Mouse (Mus musculus) forebrain, embryonic 15.5 days (tissue): Measurements from ENCODE around the gene Abl2. TPM values are rescaled to one million over a fixed set of nuclear protein-coding genes. Genes with fewer than 3 reads are reported as not detected.

ENCODE experiments used
- ATAC-seq: fragments of 200-750 bp; cut with Nextera tagmentation; replicated peaks from 2 replicates; pipeline ENCODE4 v1.8.0; 2017; ENCODE audit warnings: mild to moderate bottlenecking, moderate TSS enrichment, moderate library complexity
- H3K27ac ChIP-seq: fragments of 300-500 bp; sonication (generic); replicated peaks from 2 replicates; pipeline ENCODE4 v1.5.1; 2015; ENCODE audit warnings: mild to moderate bottlenecking, inconsistent platforms
- H3K27me3 ChIP-seq: fragments of 300-500 bp; sonication (generic); 2 replicates; pipeline ENCODE4 v1.6.1; 2015; ENCODE audit warnings: inconsistent platforms
- H3K36me3 ChIP-seq: fragments of 300-500 bp; sonication (generic); 2 replicates; pipeline ENCODE4 v1.6.1; 2015; ENCODE audit warnings: mild to moderate bottlenecking, inconsistent platforms
- H3K4me1 ChIP-seq: fragments of 300-500 bp; sonication (generic); 2 replicates; pipeline ENCODE4 v1.6.1; 2015; ENCODE audit warnings: inconsistent platforms
- H3K4me2 ChIP-seq: fragments of 300-500 bp; sonication (generic); replicated peaks from 2 replicates; pipeline ENCODE4 v1.6.1; 2015; ENCODE audit warnings: mild to moderate bottlenecking, inconsistent platforms
- H3K4me3 ChIP-seq: fragments of 300-500 bp; sonication (generic); 2 replicates; pipeline ENCODE4 v1.5.1; 2015; ENCODE audit warnings: mild to moderate bottlenecking, inconsistent platforms
- H3K9ac ChIP-seq: fragments of 300-500 bp; sonication (generic); replicated peaks from 2 replicates; pipeline ENCODE4 v1.6.1; 2015; ENCODE audit warnings: mild to moderate bottlenecking, inconsistent platforms
- H3K9me3 ChIP-seq: fragments of 300-500 bp; sonication (generic); 2 replicates; pipeline ENCODE4 v1.6.1; 2016; ENCODE audit warnings: inconsistent platforms
- WGBS: fragments of 180-500 bp; shearing (Covaris S2); methylation state at CpG from one replicate; pipeline ENCODE4 v1.1.7; 2015; ENCODE audit warnings: mixed read lengths; 5-methylcytosine and 5-hydroxymethylcytosine counted together
- polyA plus RNA-seq: library from polyadenylated mRNA; unstranded; fragments of >200 nt; fragmentation: Nextera tagmentation; extraction: Ambion mirVana; gene quantifications from 2 replicates; pipeline ENCODE4 v1.2.1, GENCODE M21; 2015

The Abl2 gene
- polyA plus RNA-seq, 1 experiment from 2014 or later = 6.5 TPM

- ATAC-seq = no peak
- Histone ChIP-seq H3K36me3 (no peaks in the 10 kb centered on the region), H3K9me3 (no peaks in the 10 kb centered on the region), H3K4me3 (no peak overlapping the region), H3K4me2 (no peak overlapping the region), H3K27me3 (no peaks in the 10 kb centered on the region), H3K27ac (no peak overlapping the region), H3K4me1 (peaks cover 32% of the 10 kb centered on the region), H3K9ac (no peak overlapping the region)
- 58% methylated on average over 4 of the region's 4 CpGs for WGBS
Measured at GRCm38 (mm10) chr1:156617811-156618210, 59.2 kb downstream of the Abl2 start.

GRCm38 (mm10) chr1:156620292-156620909 lies 61.8 kb downstream of the Abl2 start:
- 71% methylated on average over 4 of the region's 4 CpGs for WGBS
- H3K9me3 ChIP-seq = no peaks in the 10 kb centered on the region
- peaks cover 5% of the 10 kb centered on the region; the same call in 1 of the 2 replicates for H3K36me3 ChIP-seq
- no peak overlapping the region for H3K9ac ChIP-seq
- H3K4me2 ChIP-seq = no peak overlapping the region
- H3K27ac ChIP-seq = no peak overlapping the region
- ATAC-seq = no peak
- no peaks in the 10 kb centered on the region for H3K27me3 ChIP-seq
- peaks cover 16% of the 10 kb centered on the region for H3K4me1 ChIP-seq
- no peak overlapping the region for H3K4me3 ChIP-seq

DNA sequence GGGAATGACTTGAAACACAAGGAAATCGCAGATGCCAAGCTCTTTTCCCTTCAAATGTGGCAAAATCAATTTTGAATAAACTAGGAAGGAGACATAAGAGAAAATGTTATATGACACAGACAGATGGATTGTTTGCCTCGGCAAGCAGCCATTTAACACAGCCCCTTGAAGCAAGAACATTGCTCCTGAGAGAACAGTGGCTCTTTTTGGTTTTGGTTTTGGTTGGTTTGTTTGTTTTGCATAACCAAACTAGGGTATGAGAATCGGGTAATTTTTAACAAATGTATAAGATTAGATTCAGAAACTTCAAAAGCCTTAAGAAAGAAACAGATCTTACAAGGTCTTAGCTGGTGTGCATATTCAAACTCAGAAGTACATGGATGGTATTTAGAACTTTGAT lies 62.4 kb downstream of the Abl2 start:
- 86% methylated on average over 3 of the region's 3 CpGs for WGBS
- Histone ChIP-seq H3K4me1 (peaks cover 11% of the 10 kb centered on the region), H3K27me3 (no peaks in the 10 kb centered on the region), H3K4me3 (no peak overlapping the region), H3K27ac (no peak overlapping the region), H3K9me3 (no peaks in the 10 kb centered on the region), H3K4me2 (no peak overlapping the region), H3K9ac (no peak overlapping the region), H3K36me3 (peaks cover 5% of the 10 kb centered on the region; the same call in 1 of the 2 replicates)
- ATAC-seq = no peak

DNA sequence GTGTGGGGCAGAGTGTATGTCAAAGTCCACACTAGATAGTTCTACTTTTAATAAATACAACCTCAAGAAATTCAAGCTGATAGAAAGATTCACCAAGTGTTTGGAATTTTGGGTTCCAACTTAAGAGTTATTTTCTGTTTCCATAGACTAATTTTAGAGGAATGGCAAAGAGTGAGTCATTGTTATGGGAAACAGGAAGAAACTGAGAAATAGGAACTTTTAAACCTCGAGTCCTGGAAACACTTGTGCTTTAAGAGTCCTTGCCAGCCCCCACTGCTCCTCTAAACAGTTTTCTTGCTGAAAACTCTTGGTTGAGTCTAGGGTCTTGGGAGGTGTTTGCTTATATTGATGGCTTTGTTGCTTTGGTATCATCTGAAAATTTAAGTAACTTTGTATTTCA lies 65.6 kb downstream of the Abl2 start:
- no peak for ATAC-seq
- Histone ChIP-seq H3K9ac (no peak overlapping the region), H3K27ac (no peak overlapping the region), H3K9me3 (no peaks in the 10 kb centered on the region), H3K4me2 (no peak overlapping the region), H3K4me1 (no peaks in the 10 kb centered on the region), H3K36me3 (peaks cover 5% of the 10 kb centered on the region; the same call in 1 of the 2 replicates), H3K27me3 (no peaks in the 10 kb centered on the region), H3K4me3 (no peak overlapping the region)
- WGBS = 76% methylated on average over 1 of the region's 1 CpGs

- Histone ChIP-seq H3K36me3 (peaks cover 22% of the 10 kb centered on the region), H3K4me2 (no peak overlapping the region), H3K4me3 (no peak overlapping the region), H3K27ac (no peak overlapping the region), H3K9me3 (no peaks in the 10 kb centered on the region), H3K9ac (no peak overlapping the region), H3K4me1 (no peaks in the 10 kb centered on the region), H3K27me3 (no peaks in the 10 kb centered on the region)
- ATAC-seq = no peak
- 87% methylated on average over 4 of the region's 4 CpGs for WGBS
Measured at GRCm38 (mm10) chr1:156626729-156627128, 68.1 kb downstream of the Abl2 start.

DNA sequence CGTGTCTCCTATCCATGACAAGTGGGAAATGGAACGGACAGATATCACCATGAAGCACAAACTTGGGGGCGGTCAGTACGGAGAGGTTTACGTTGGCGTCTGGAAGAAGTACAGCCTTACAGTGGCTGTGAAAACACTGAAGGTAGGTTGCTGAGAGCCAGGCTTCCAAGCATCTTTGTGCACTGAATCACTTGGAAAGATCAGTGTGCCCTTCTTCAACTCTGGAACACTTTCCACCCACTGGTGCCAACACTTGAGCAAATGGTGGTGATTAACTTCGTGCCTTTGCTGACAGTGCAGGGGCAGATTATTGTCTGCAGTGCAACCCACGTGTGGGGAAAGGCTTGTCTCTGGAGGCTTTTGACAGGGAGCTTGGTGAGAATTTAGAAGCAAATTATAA lies 71.4 kb downstream of the Abl2 start:
- Histone ChIP-seq H3K4me2 (no peak overlapping the region), H3K9ac (no peak overlapping the region), H3K27me3 (no peaks in the 10 kb centered on the region), H3K4me3 (no peak overlapping the region), H3K36me3 (peaks cover 36% of the 10 kb centered on the region), H3K9me3 (no peaks in the 10 kb centered on the region), H3K27ac (no peak overlapping the region), H3K4me1 (no peaks in the 10 kb centered on the region)
- ATAC-seq = no peak
- WGBS = 93% methylated on average over 8 of the region's 8 CpGs

DNA sequence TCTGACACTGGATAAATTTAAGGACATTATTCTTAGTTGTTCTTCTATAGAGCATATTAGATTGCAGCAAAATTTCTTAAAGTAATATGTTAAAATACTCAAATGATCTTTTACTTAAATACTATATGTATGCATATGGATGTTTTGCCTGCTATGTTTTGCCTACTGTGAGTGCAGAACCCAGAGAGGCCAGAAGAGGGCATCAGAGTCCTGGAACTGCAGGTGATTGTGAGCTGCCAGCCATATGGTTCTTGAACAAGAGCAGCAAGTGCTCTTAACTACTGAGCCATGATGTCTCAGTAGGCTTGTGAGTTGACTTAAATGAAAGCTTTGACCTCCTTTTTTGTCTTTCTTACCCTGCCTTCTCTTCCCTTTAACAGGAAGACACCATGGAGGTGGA lies 72.4 kb downstream of the Abl2 start:
- H3K36me3 ChIP-seq = peaks cover 34% of the 10 kb centered on the region
- no peak overlapping the region for H3K27ac ChIP-seq
- H3K9ac ChIP-seq = no peak overlapping the region
- no peaks in the 10 kb centered on the region for H3K27me3 ChIP-seq
- ATAC-seq = no peak
- no peak overlapping the region for H3K4me3 ChIP-seq
- no peak overlapping the region for H3K4me2 ChIP-seq
- H3K4me1 ChIP-seq = no peaks in the 10 kb centered on the region
- H3K9me3 ChIP-seq = no peaks in the 10 kb centered on the region

DNA sequence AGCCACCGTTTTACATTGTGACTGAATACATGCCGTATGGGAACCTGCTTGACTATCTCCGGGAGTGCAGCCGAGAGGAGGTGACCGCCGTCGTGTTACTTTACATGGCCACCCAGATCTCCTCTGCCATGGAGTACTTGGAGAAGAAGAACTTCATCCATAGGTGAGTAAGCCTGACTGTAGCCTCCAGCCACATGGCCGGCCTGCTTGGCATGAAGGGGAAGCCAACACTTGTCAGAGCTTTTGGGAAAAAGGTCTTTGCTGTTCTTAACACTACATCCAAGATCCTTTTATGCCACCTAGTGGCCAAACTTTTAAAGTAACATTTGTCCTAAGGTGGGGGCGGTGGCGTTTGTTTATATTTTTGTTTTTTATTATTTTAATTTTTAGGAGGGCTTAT lies 74.5 kb downstream of the Abl2 start:
- no peaks in the 10 kb centered on the region for H3K27me3 ChIP-seq
- H3K4me1 ChIP-seq = no peaks in the 10 kb centered on the region
- no peak overlapping the region for H3K4me2 ChIP-seq
- no peaks in the 10 kb centered on the region for H3K9me3 ChIP-seq
- no peak overlapping the region for H3K9ac ChIP-seq
- H3K36me3 ChIP-seq = peaks cover 43% of the 10 kb centered on the region
- no peak overlapping the region for H3K4me3 ChIP-seq
- WGBS = 76% methylated on average over 10 of the region's 10 CpGs
- no peak overlapping the region for H3K27ac ChIP-seq
- peak; percentile 60 for ATAC-seq

GRCm38 (mm10) chr1:156635148-156635547 lies 76.6 kb downstream of the Abl2 start:
- no peaks in the 10 kb centered on the region for H3K4me1 ChIP-seq
- no peaks in the 10 kb centered on the region for H3K27me3 ChIP-seq
- WGBS = 67% methylated on average over 2 of the region's 2 CpGs
- no peak overlapping the region for H3K4me3 ChIP-seq
- no peak overlapping the region for H3K4me2 ChIP-seq
- peak; percentile 61; the same call in 1 of the 2 replicates for ATAC-seq
- H3K36me3 ChIP-seq = peaks cover 38% of the 10 kb centered on the region
- H3K27ac ChIP-seq = no peak overlapping the region
- H3K9ac ChIP-seq = no peak overlapping the region
- no peaks in the 10 kb centered on the region for H3K9me3 ChIP-seq

GRCm38 (mm10) chr1:156639455-156639854 lies 80.9 kb downstream of the Abl2 start:
- H3K9me3 ChIP-seq = no peaks in the 10 kb centered on the region
- H3K4me2 ChIP-seq = no peak overlapping the region
- peaks cover 34% of the 10 kb centered on the region for H3K36me3 ChIP-seq
- H3K9ac ChIP-seq = no peak overlapping the region
- peaks cover 9% of the 10 kb centered on the region for H3K4me1 ChIP-seq
- H3K27ac ChIP-seq = no peak overlapping the region
- H3K27me3 ChIP-seq = no peaks in the 10 kb centered on the region
- WGBS = 89% methylated on average over 5 of the region's 5 CpGs
- H3K4me3 ChIP-seq = no peak overlapping the region
- ATAC-seq = no peak

DNA sequence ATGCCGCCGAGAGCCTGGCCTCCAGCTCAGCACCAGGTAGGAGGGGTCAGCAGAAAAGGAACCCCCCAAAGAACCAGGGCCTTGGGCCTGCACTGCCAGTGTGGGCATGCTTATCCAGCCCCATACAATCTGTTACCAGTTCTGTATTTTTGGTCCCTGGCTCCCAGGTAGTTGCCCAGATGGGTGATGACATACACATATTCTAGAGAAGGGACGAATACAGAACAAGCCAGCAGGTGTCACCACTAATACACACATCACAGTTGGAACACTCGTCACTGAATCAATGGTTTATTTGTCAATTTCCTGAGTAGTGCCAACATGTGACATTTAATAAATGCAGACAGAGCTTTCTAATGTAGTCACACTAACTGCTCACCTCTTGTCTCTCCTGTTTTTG lies 82.0 kb downstream of the Abl2 start:
- no peaks in the 10 kb centered on the region for H3K9me3 ChIP-seq
- no peaks in the 10 kb centered on the region for H3K27me3 ChIP-seq
- no peak overlapping the region for H3K9ac ChIP-seq
- peak; percentile 55; the same call in 1 of the 2 replicates for ATAC-seq
- peaks cover 32% of the 10 kb centered on the region for H3K36me3 ChIP-seq
- H3K4me1 ChIP-seq = peaks cover 19% of the 10 kb centered on the region
- H3K27ac ChIP-seq = peak overlapping the region; percentile 54; the same call in 1 of the 2 replicates
- H3K4me2 ChIP-seq = no peak overlapping the region
- no peak overlapping the region for H3K4me3 ChIP-seq
- WGBS = 45% methylated on average over 4 of the region's 4 CpGs

DNA sequence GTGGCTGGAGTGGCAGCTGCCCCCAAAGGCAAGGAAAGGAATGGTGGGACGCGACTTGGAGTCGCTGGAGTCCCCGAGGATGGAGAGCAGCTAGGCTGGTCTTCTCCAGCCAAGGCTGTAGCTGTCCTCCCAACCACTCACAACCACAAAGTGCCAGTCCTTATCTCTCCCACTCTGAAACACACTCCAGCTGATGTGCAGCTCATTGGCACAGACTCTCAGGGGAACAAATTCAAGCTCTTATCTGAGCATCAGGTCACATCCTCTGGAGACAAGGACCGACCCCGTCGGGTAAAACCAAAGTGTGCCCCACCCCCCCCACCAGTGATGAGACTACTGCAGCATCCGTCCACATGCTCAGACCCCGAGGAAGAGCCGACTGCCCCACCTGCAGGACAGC lies 83.2 kb downstream of the Abl2 start:
- Histone ChIP-seq H3K36me3 (peaks cover 30% of the 10 kb centered on the region), H3K27me3 (no peaks in the 10 kb centered on the region), H3K4me1 (peaks cover 25% of the 10 kb centered on the region), H3K4me2 (no peak overlapping the region), H3K27ac (no peak overlapping the region), H3K9ac (no peak overlapping the region), H3K9me3 (no peaks in the 10 kb centered on the region), H3K4me3 (no peak overlapping the region)
- WGBS = 92% methylated on average over 10 of the region's 10 CpGs
- no peak for ATAC-seq

- Histone ChIP-seq H3K27me3 (no peaks in the 10 kb centered on the region), H3K4me2 (no peak overlapping the region), H3K9me3 (no peaks in the 10 kb centered on the region), H3K9ac (no peak overlapping the region), H3K4me3 (no peak overlapping the region), H3K36me3 (peaks cover 24% of the 10 kb centered on the region), H3K27ac (no peak overlapping the region), H3K4me1 (peaks cover 25% of the 10 kb centered on the region)
- 59% methylated on average over 12 of the region's 12 CpGs for WGBS
- no peak for ATAC-seq
Measured at GRCm38 (mm10) chr1:156642813-156643212, 84.2 kb downstream of the Abl2 start.
